Mouse (Mus musculus) gastrocnemius, postnatal 25 days (tissue): Measurements from ENCODE around the gene Smyd3. TPM values are rescaled to one million over a fixed set of nuclear protein-coding genes. Genes with fewer than 3 reads are reported as not detected.

Experiments
- DNase-seq: peaks from one replicate; pipeline ENCODE4 v3.0.0; 2022
- total RNA-seq, 2 experiments: library from RNA; stranded (reverse); gene quantifications; 1 replicate in 1 of 2; 2 replicates in 1 of 2; pipeline ENCODE4 v1.2.3; 2021

The Smyd3 gene
- total RNA-seq, 2 experiments from 2014 or later = 4.1 to 4.6 TPM

GRCm38 (mm10) chr1:179013021-179013420 is 504.8 kb downstream of the Smyd3 start:
- no peak for DNase-seq

- DNase-seq = peak; percentile 59
Observed at GRCm38 (mm10) chr1:179012273-179012672, 505.6 kb downstream of the Smyd3 start.

GRCm38 (mm10) chr1:179010756-179011155 is 507.1 kb downstream of the Smyd3 start:
- DNase-seq = no peak

GRCm38 (mm10) chr1:179009911-179010310 is 507.9 kb downstream of the Smyd3 start:
- DNase-seq = no peak

GRCm38 (mm10) chr1:179004133-179004866 is 513.5 kb downstream of the Smyd3 start:
- no peak for DNase-seq

GRCm38 (mm10) chr1:179003406-179004132 is 514.3 kb downstream of the Smyd3 start:
- DNase-seq = no peak

GRCm38 (mm10) chr1:178999876-179000528 is 517.8 kb downstream of the Smyd3 start:
- DNase-seq = no peak

GRCm38 (mm10) chr1:178997870-178998269 is 520.0 kb downstream of the Smyd3 start:
- DNase-seq = no peak

GRCm38 (mm10) chr1:178994263-178994662 is 523.6 kb downstream of the Smyd3 start:
- no peak for DNase-seq

- DNase-seq = no peak
Observed at GRCm38 (mm10) chr1:178992503-178992902, 525.3 kb downstream of the Smyd3 start.

GRCm38 (mm10) chr1:178991470-178991869 is 526.4 kb downstream of the Smyd3 start:
- DNase-seq = no peak

GRCm38 (mm10) chr1:178991045-178991444 is 526.8 kb downstream of the Smyd3 start:
- DNase-seq = no peak

- DNase-seq = peak; percentile 8
Observed at GRCm38 (mm10) chr1:178989485-178989884, 528.4 kb downstream of the Smyd3 start.

- no peak for DNase-seq
Observed at GRCm38 (mm10) chr1:178988176-178988575, 529.7 kb downstream of the Smyd3 start.

GRCm38 (mm10) chr1:178981641-178982040 is 536.2 kb downstream of the Smyd3 start:
- DNase-seq = no peak

- DNase-seq = no peak
Observed at GRCm38 (mm10) chr1:178980185-178980584, 537.7 kb downstream of the Smyd3 start.

- no peak for DNase-seq
Observed at GRCm38 (mm10) chr1:178978617-178979245, 539.1 kb downstream of the Smyd3 start.

GRCm38 (mm10) chr1:178972055-178972454 is 545.8 kb downstream of the Smyd3 start:
- DNase-seq = no peak

GRCm38 (mm10) chr1:178961661-178962060 is 556.2 kb downstream of the Smyd3 start:
- no peak for DNase-seq

- DNase-seq = peak; percentile 17
Observed at GRCm38 (mm10) chr1:178960015-178960559, 557.8 kb downstream of the Smyd3 start.

- no peak for DNase-seq
Observed at GRCm38 (mm10) chr1:178958641-178959040, 559.2 kb downstream of the Smyd3 start.

- DNase-seq = no peak
Observed at GRCm38 (mm10) chr1:178952910-178953309, 564.9 kb downstream of the Smyd3 start.
